Mouse (Mus musculus): ENCODE data around the gene Ehd4. TPM values are rescaled to one million over a fixed set of nuclear protein-coding genes. Genes with fewer than 3 reads are reported as not detected.

The Ehd4 gene
- polyA plus RNA-seq (2021), result 69.6 TPM

GRCm38 (mm10) chr2:120154361-120154894 is at the start of gene Ehd4:
TSS of gene Ehd4 (minus strand) at chr2:120154606.
- CTCF ChIA-PET, result interaction anchor here (0.7 to 1.4 kb wide), 2 partner anchors 10 to 19 kb away, joined by 3 to 4 read pairs; no protein-coding TSS in a partner anchor
- TF ChIP-seq CTCF (IDR thresholded peaks at IDR 0.05), result no peak
- ATAC-seq, result peak; percentile 97
- in situ Hi-C loops (cut with MboI; ENCODE audit: low pct_unique_long_range_greater_than_20kb), result no loop called here
- peak; percentile 88 for DNase-seq (ENCODE audit: low read depth, low spot score)
- POLR2A ChIA-PET, result interaction anchor here (1.0 to 1.8 kb wide), 3 partner anchors 13 to 61 kb away, joined by 3 to 5 read pairs (median 3); no protein-coding TSS in a partner anchor
- H3K27me3 ChIP-seq, result no peaks in the 10 kb centered on the region

GRCm38 (mm10) chr2:120203742-120204141 is 49.3 kb upstream of the Ehd4 start:
- POLR2A ChIA-PET, result no interaction called here
- in situ Hi-C loops (cut with MboI; ENCODE audit: low pct_unique_long_range_greater_than_20kb), result no loop called here
- no peak for DNase-seq (ENCODE audit: low read depth, low spot score)
- CTCF ChIA-PET, result no interaction called here
- no peak for ATAC-seq
- H3K27me3 ChIP-seq, result peaks cover 22% of the 10 kb centered on the region
- no peak for TF ChIP-seq CTCF (IDR thresholded peaks at IDR 0.05)

GRCm38 (mm10) chr2:120200077-120200476 is 45.7 kb upstream of the Ehd4 start:
- ATAC-seq, result no peak
- POLR2A ChIA-PET, result no interaction called here
- H3K27me3 ChIP-seq, result peaks cover 9% of the 10 kb centered on the region
- CTCF ChIA-PET, result no interaction called here
- in situ Hi-C loops (cut with MboI; ENCODE audit: low pct_unique_long_range_greater_than_20kb), result no loop called here
- no peak for TF ChIP-seq CTCF (IDR thresholded peaks at IDR 0.05)
- no peak for DNase-seq (ENCODE audit: low read depth, low spot score)

- POLR2A ChIA-PET, result no interaction called here
- TF ChIP-seq CTCF (IDR thresholded peaks at IDR 0.05), result no peak
- no peak for ATAC-seq
- CTCF ChIA-PET, result no interaction called here
- in situ Hi-C loops (cut with MboI; ENCODE audit: low pct_unique_long_range_greater_than_20kb), result no loop called here
- H3K27me3 ChIP-seq, result no peaks in the 10 kb centered on the region
- DNase-seq (ENCODE audit: low read depth, low spot score), result no peak
Measured at GRCm38 (mm10) chr2:120188174-120188573, 33.8 kb upstream of the Ehd4 start.

GRCm38 (mm10) chr2:120187583-120187982 is 33.2 kb upstream of the Ehd4 start:
- ATAC-seq (no peak), DNase-seq (ENCODE audit: low read depth, low spot score) (no peak)
- CTCF ChIA-PET, result no interaction called here
- TF ChIP-seq CTCF (IDR thresholded peaks at IDR 0.05), result peak; percentile 29
- POLR2A ChIA-PET, result no interaction called here
- no peaks in the 10 kb centered on the region for H3K27me3 ChIP-seq
- in situ Hi-C loops (cut with MboI; ENCODE audit: low pct_unique_long_range_greater_than_20kb), result no loop called here

GRCm38 (mm10) chr2:120185527-120186276 is 31.3 kb upstream of the Ehd4 start:
- CTCF ChIA-PET, result interaction anchor here (1.2 to 1.5 kb wide), 2 partner anchors 101 to 117 kb away, joined by 3 to 6 read pairs; no protein-coding TSS in a partner anchor
- in situ Hi-C loops (cut with MboI; ENCODE audit: low pct_unique_long_range_greater_than_20kb), result no loop called here
- DNase-seq (ENCODE audit: low read depth, low spot score) (no peak), ATAC-seq (no peak)
- no peaks in the 10 kb centered on the region for H3K27me3 ChIP-seq
- peak; percentile 52 for TF ChIP-seq CTCF (IDR thresholded peaks at IDR 0.05)
- POLR2A ChIA-PET, result no interaction called here

- POLR2A ChIA-PET, result interaction anchor here (1.1 kb wide), 1 partner anchor 108 kb away, joined by 3 read pairs; no protein-coding TSS in a partner anchor
- peak; percentile 60 for TF ChIP-seq CTCF (IDR thresholded peaks at IDR 0.05)
- CTCF ChIA-PET, result interaction anchor here (1.0 to 1.2 kb wide), 2 partner anchors 59 to 148 kb away, joined by 3 read pairs; no protein-coding TSS in a partner anchor
- no peaks in the 10 kb centered on the region for H3K27me3 ChIP-seq
- ATAC-seq, result no peak
- in situ Hi-C loops (cut with MboI; ENCODE audit: low pct_unique_long_range_greater_than_20kb), result loop anchor here (5.0 kb wide), 1 partner anchor 103 kb away; no protein-coding TSS in a partner anchor
- no peak for DNase-seq (ENCODE audit: low read depth, low spot score)
Measured at GRCm38 (mm10) chr2:120178936-120179335, 24.5 kb upstream of the Ehd4 start.

GRCm38 (mm10) chr2:120173718-120174117 is 19.3 kb upstream of the Ehd4 start:
- in situ Hi-C loops (cut with MboI; ENCODE audit: low pct_unique_long_range_greater_than_20kb), result loop anchor here (5.0 kb wide), 1 partner anchor 86 kb away; no protein-coding TSS in a partner anchor
- no peak for DNase-seq (ENCODE audit: low read depth, low spot score)
- POLR2A ChIA-PET, result no interaction called here
- no peak for ATAC-seq
- TF ChIP-seq CTCF (IDR thresholded peaks at IDR 0.05), result peak; percentile 69
- CTCF ChIA-PET, result interaction anchor here (0.7 to 1.9 kb wide), 7 partner anchors 19 to 108 kb away, joined by 3 to 8 read pairs (median 4); partner anchors contain the start of gene Ehd4
- H3K27me3 ChIP-seq, result no peaks in the 10 kb centered on the region

GRCm38 (mm10) chr2:120171362-120171761 is 17.0 kb upstream of the Ehd4 start:
- ChIA-PET CTCF (interaction anchor here (1.2 to 5.4 kb wide), 4 partner anchors 13 to 104 kb away, joined by 5 to 48 read pairs (median 11); no protein-coding TSS in a partner anchor), POLR2A (no interaction called here)
- DNase-seq (ENCODE audit: low read depth, low spot score), result no peak
- no peak for TF ChIP-seq CTCF (IDR thresholded peaks at IDR 0.05)
- no peaks in the 10 kb centered on the region for H3K27me3 ChIP-seq
- in situ Hi-C loops (cut with MboI; ENCODE audit: low pct_unique_long_range_greater_than_20kb), result loop anchor here (5.0 kb wide), 1 partner anchor 84 kb away; no protein-coding TSS in a partner anchor
- no peak for ATAC-seq

GRCm38 (mm10) chr2:120170726-120171125 is 16.3 kb upstream of the Ehd4 start:
- no peaks in the 10 kb centered on the region for H3K27me3 ChIP-seq
- DNase-seq (ENCODE audit: low read depth, low spot score), result no peak
- no peak for ATAC-seq
- in situ Hi-C loops (cut with MboI; ENCODE audit: low pct_unique_long_range_greater_than_20kb), result loop anchor here (5.0 kb wide), 1 partner anchor 83 kb away; no protein-coding TSS in a partner anchor
- TF ChIP-seq CTCF (IDR thresholded peaks at IDR 0.05), result peak; percentile 54
- ChIA-PET CTCF (interaction anchor here (1.1 to 5.4 kb wide), 7 partner anchors 13 to 199 kb away, joined by 3 to 48 read pairs (median 5); partner anchors contain the start of gene Mapkbp1), POLR2A (no interaction called here)
